Comparison of ENCODE assay signal across 9 mouse cellular contexts in the genomic region with DNA sequence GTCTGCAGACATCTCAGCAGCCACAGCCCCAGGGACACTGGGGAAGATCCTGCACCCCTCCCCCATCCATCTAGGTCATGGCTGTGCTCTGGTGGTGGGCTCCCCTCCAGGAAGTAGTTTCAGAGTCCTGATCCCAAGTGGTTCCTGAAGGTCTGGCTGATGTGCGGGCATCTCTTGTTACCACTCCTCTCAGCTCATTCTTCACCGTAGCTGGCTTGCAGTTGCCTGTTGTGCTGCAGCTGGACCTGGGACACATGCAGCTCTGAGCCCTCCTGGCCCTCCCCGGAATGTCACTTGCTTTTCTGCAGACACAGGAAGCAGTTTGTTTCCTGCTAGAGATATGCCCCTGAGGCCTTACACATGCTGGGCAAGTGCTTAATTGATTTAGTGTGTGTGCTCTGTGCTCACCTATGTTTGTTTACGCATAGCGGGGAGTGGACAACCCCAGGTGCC.
DNase-seq lines count a peak whose midpoint lies in the region; ATAC-seq and TF ChIP-seq lines count a peak whose summit lies in the region.
"Had no signal": no experiment of that assay in that cellular context is flagged by ENCODE, and none has a peak within 500 bp of the region (broad histone marks: within the 10 kb centered on the region; RNA-seq: fewer than 3 reads in every experiment).

No protein-coding gene starts in this region.

- no peak for ATAC-seq in megakaryocyte, adult 5-6 weeks (ENCODE audit: poor library complexity, severe bottlenecking)
- ATAC-seq in liver, postnatal 0 days: no peak

- 30% methylated on average over 5 of the region's 5 CpGs for WGBS in liver, postnatal 0 days (ENCODE audit: insufficient replicate concordance)
- 64% methylated on average over 5 of the region's 5 CpGs for WGBS in hindbrain, embryonic 10.5 days

- TF ChIP-seq CTCF in liver, postnatal 0 days (IDR thresholded peaks at IDR 0.05; ENCODE audit: low read depth): no peak

- no peak overlapping the region for H3K27ac ChIP-seq in liver, postnatal 0 days (ENCODE audit: low read depth)
- H3K27ac ChIP-seq in hindbrain, embryonic 10.5 days: no peak overlapping the region; the same call in 1 of the 2 replicates

- peak; percentile 53 for DNase-seq in forelimb bud, embryonic 11.5 days (ENCODE audit: low read depth, low spot score)
- DNase-seq in liver, postnatal 0 days: peak; percentile 22
- peak; percentile 70 for DNase-seq in thymus, postnatal 4 days
- no peak for DNase-seq in spleen, postnatal 14 days (ENCODE audit: low spot score in 2 of 2)
- DNase-seq in hindbrain, embryonic 10.5 days (ENCODE audit: low spot score): no peak
- DNase-seq: kidney, adult 18-20 months; lung, adult 2 months had no signal

- peaks cover 27% of the 10 kb centered on the region for H3K27me3 ChIP-seq in megakaryocyte, embryonic 14.5 days (replicated peaks)
- H3K27me3 ChIP-seq in liver, postnatal 0 days (ENCODE audit: insufficient read depth, low read length): no peaks in the 10 kb centered on the region
- no peaks in the 10 kb centered on the region for H3K27me3 ChIP-seq in hindbrain, embryonic 10.5 days (ENCODE audit: insufficient read depth, poor library complexity, severe bottlenecking)

- no peak for TF ChIP-seq EP300 in liver, postnatal 0 days (IDR thresholded peaks at IDR 0.05; ENCODE audit: low read depth)

- H3K4me3 ChIP-seq in megakaryocyte, embryonic 14.5 days (replicated peaks): peak overlapping the region; percentile 84
- no peak overlapping the region for H3K4me3 ChIP-seq in liver, postnatal 0 days (ENCODE audit: low read depth, low read length)
- no peak overlapping the region for H3K4me3 ChIP-seq in hindbrain, embryonic 10.5 days

- H3K9me3 ChIP-seq in megakaryocyte, embryonic 14.5 days: peaks cover 5% of the 10 kb centered on the region
- no peaks in the 10 kb centered on the region for H3K9me3 ChIP-seq in liver, postnatal 0 days (ENCODE audit: low read length)
- H3K9me3 ChIP-seq in hindbrain, embryonic 10.5 days: no peaks in the 10 kb centered on the region

- H3K36me3 ChIP-seq in megakaryocyte, embryonic 14.5 days (replicated peaks; ENCODE audit: low read length): no peaks in the 10 kb centered on the region
- no peaks in the 10 kb centered on the region for H3K36me3 ChIP-seq in liver, postnatal 0 days (replicated peaks; ENCODE audit: insufficient read depth, low read length)
- H3K36me3 ChIP-seq in hindbrain, embryonic 10.5 days: no peaks in the 10 kb centered on the region

- H3K9ac ChIP-seq in liver, postnatal 0 days (replicated peaks): no peak overlapping the region

- peaks cover 54% of the 10 kb centered on the region for H3K4me1 ChIP-seq in megakaryocyte, embryonic 14.5 days
- H3K4me1 ChIP-seq in liver, postnatal 0 days (ENCODE audit: insufficient read depth): peaks cover 8% of the 10 kb centered on the region; the same call in 1 of the 2 replicates
- H3K4me1 ChIP-seq in hindbrain, embryonic 10.5 days (replicated peaks): peaks cover 16% of the 10 kb centered on the region

- H3K4me2 ChIP-seq in liver, postnatal 0 days (ENCODE audit: low read depth, low read length): no peak overlapping the region

Comparison
In these comparisons a context has a peak if more than half of its experiments do, and no peak if none do; other contexts are left out.
1. DNase-seq: peak in forelimb bud, embryonic 11.5 days (single experiment), liver, postnatal 0 days (single experiment) and thymus, postnatal 4 days (single experiment); none in spleen, postnatal 14 days (0 of 2) and hindbrain, embryonic 10.5 days (single experiment).